Mouse (Mus musculus): ENCODE results near the gene Slco3a1.

DNA sequence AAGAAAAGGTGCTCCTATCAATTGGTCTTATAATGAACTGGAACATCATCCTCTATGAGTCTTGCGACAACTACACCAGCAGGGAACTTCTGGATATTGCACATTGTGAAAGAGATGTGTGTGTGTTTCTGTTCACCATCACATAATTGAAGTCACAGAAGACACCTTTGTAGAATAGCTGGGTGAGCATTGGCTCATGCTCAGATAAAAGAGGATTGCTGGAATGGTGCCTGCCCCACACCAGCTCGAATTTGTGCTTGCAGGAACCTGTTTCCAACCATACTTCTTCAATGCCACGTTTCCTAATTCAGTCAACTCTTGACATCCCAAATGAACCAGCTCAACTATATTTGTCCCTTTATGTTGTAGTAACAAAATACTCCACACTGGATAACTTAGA lies 21.1 kb upstream of the Slco3a1 start:
- TF ChIP-seq CTCF (conservative IDR thresholded peaks at IDR 0.05; ENCODE audit: low read length) (no peak), POU5F1 (IDR thresholded peaks at IDR 0.05; ENCODE audit: borderline replicate concordance, low read length) (no peak)

Measured in E14TG2a.4 (cell line).